Mouse (Mus musculus) CH12.LX (cell line): ENCODE results near the gene Cdh4. TPM values are rescaled to one million over a fixed set of nuclear protein-coding genes. Genes with fewer than 3 reads are reported as not detected.

Experiments used
- DNase-seq: peaks from one replicate; pipeline ENCODE4 v3.0.0-alpha.2; 2013; ENCODE audit errors: extremely low read depth
- H3K27ac ChIP-seq: 2 replicates; pipeline ENCODE4 v1.5.1; 2012; ENCODE audit warnings: low read depth, mild to moderate bottlenecking, control low read depth, moderate library complexity; ENCODE audit not compliant: insufficient read depth
- H3K27me3 ChIP-seq: replicated peaks from 2 replicates; pipeline ENCODE3; 2012; ENCODE audit warnings: inconsistent platforms
- H3K36me3 ChIP-seq, 2 experiments: replicated peaks in 1 of 2; 2 replicates each; pipeline versions ENCODE3 to v1.6.1; 2012; ENCODE audit warnings: inconsistent platforms in 1 of 2, low read length in 1 of 2, mild to moderate bottlenecking in 1 of 2, mixed read lengths in 1 of 2, moderate library complexity in 1 of 2; ENCODE audit not compliant: control insufficient read depth in 1 of 2, insufficient read depth in 1 of 2
- H3K4me1 ChIP-seq, 2 experiments: 2 replicates each; pipeline ENCODE4 v1.6.1; 2012; ENCODE audit warnings: inconsistent platforms in 1 of 2, moderate library complexity in 1 of 2; ENCODE audit not compliant: insufficient read depth in 2 of 2, control insufficient read depth in 1 of 2
- H3K4me2 ChIP-seq: 2 replicates; pipeline ENCODE4 v1.6.1; 2012; ENCODE audit warnings: low read depth, mild to moderate bottlenecking, control low read depth; ENCODE audit not compliant: poor library complexity, insufficient read depth, severe bottlenecking
- H3K4me3 ChIP-seq, 3 experiments: fragments of 150-350 bp in 1 of 3; sonication (generic) in 1 of 3; replicated peaks in 1 of 3; 2 replicates each; pipeline versions ENCODE3 to v1.5.1; 2011 to 2012; ENCODE audit warnings: low read depth in 2 of 3, low read length in 2 of 3, mild to moderate bottlenecking in 2 of 3, moderate library complexity in 2 of 3, control low read depth in 1 of 3, improper control_type of control experiment in 1 of 3, inconsistent platforms in 1 of 3, mixed read lengths in 1 of 3; ENCODE audit not compliant: poor library complexity in 1 of 3
- H3K79me2 ChIP-seq: replicated peaks from 2 replicates; pipeline ENCODE4 v1.6.1; 2012; ENCODE audit warnings: mild to moderate bottlenecking, moderate library complexity; ENCODE audit not compliant: control insufficient read depth, poor library complexity, insufficient read depth, severe bottlenecking; ENCODE audit errors: extremely low read depth
- H3K9ac ChIP-seq: 2 replicates; pipeline ENCODE4 v1.6.1; 2012; ENCODE audit warnings: low read depth, mild to moderate bottlenecking, control low read depth, moderate library complexity; ENCODE audit not compliant: insufficient read depth
- H3K9me3 ChIP-seq: replicated peaks from 2 replicates; pipeline ENCODE3; 2012; ENCODE audit warnings: low read length, inconsistent platforms, mixed read lengths
- BHLHE40 ChIP-seq: IDR thresholded peaks from 2 replicates; pipeline ENCODE4 v1.6.1; 2011; ENCODE audit warnings: mild to moderate bottlenecking, low read depth, low read length, improper control_type of control experiment
- CHD1 ChIP-seq: IDR thresholded peaks from 2 replicates; pipeline ENCODE4 v1.6.1; 2012; ENCODE audit warnings: low read depth, low read length, improper control_type of control experiment, inconsistent platforms
- CHD2 ChIP-seq: IDR thresholded peaks from 2 replicates; pipeline ENCODE4 v1.6.1; 2011; ENCODE audit warnings: low read length, improper control_type of control experiment
- CTCF ChIP-seq, 2 experiments: IDR thresholded peaks in 1 of 2; conservative IDR thresholded peaks in 1 of 2; 2 replicates each; pipeline ENCODE4 v1.5.1; 2011 to 2012; ENCODE audit warnings: low read depth in 2 of 2, low read length in 2 of 2, improper control_type of control experiment in 1 of 2, inconsistent platforms in 1 of 2, mild to moderate bottlenecking in 1 of 2, moderate library complexity in 1 of 2
- E2F4 ChIP-seq: IDR thresholded peaks from 2 replicates; pipeline ENCODE4 v1.6.1; 2011; ENCODE audit warnings: low read depth, low read length, improper control_type of control experiment; ENCODE audit not compliant: insufficient replicate concordance
- ELF1 ChIP-seq: IDR thresholded peaks from 2 replicates; pipeline ENCODE4 v1.6.1; 2014; ENCODE audit warnings: low read depth, mild to moderate bottlenecking, inconsistent platforms, low read length, improper control_type of control experiment
- EP300 ChIP-seq: IDR thresholded peaks from 2 replicates; pipeline ENCODE4 v1.6.1; 2011; ENCODE audit warnings: low read length, improper control_type of control experiment
- HCFC1 ChIP-seq: IDR thresholded peaks from 2 replicates; pipeline ENCODE4 v1.6.1; 2012; ENCODE audit warnings: low read depth, mild to moderate bottlenecking, inconsistent platforms, low read length, improper control_type of control experiment
- IRF4 ChIP-seq: IDR thresholded peaks from 2 replicates; pipeline ENCODE4 v1.6.1; 2014; ENCODE audit warnings: low read depth, mild to moderate bottlenecking, inconsistent platforms, low read length, improper control_type of control experiment
- MAZ ChIP-seq: IDR thresholded peaks from 2 replicates; pipeline ENCODE4 v1.6.1; 2012; ENCODE audit warnings: low read depth, mild to moderate bottlenecking, inconsistent platforms, low read length, improper control_type of control experiment, moderate library complexity
- MEF2A ChIP-seq: IDR thresholded peaks from 2 replicates; pipeline ENCODE4 v1.6.1; 2014; ENCODE audit warnings: low read depth, mild to moderate bottlenecking, inconsistent platforms, low read length, improper control_type of control experiment, borderline replicate concordance
- MXI1 ChIP-seq: IDR thresholded peaks from 2 replicates; pipeline ENCODE4 v1.6.1; 2011; ENCODE audit warnings: mild to moderate bottlenecking, low read depth, low read length, improper control_type of control experiment
- MYC ChIP-seq: IDR thresholded peaks from 2 replicates; pipeline ENCODE4 v1.6.1; 2011; ENCODE audit warnings: low read depth, mild to moderate bottlenecking, improper control_type of control experiment, low read length
- NELFE ChIP-seq: IDR thresholded peaks from 2 replicates; pipeline ENCODE4 v1.6.1; 2011; ENCODE audit warnings: low read depth, low read length, improper control_type of control experiment
- POLR2A ChIP-seq: IDR thresholded peaks from 2 replicates; pipeline ENCODE4 v1.6.1; 2011; ENCODE audit warnings: low read depth, mild to moderate bottlenecking, improper control_type of control experiment, low read length
- RAD21 ChIP-seq: IDR thresholded peaks from 2 replicates; pipeline ENCODE4 v1.6.1; 2011; ENCODE audit warnings: low read depth, mild to moderate bottlenecking, low read length, improper control_type of control experiment, moderate library complexity
- RCOR1 ChIP-seq: conservative IDR thresholded peaks from 2 replicates; pipeline ENCODE4 v1.6.1; 2012; ENCODE audit warnings: low read depth, mild to moderate bottlenecking, inconsistent platforms, low read length, improper control_type of control experiment
- SMC3 ChIP-seq: IDR thresholded peaks from 2 replicates; pipeline ENCODE4 v1.6.1; 2011; ENCODE audit warnings: low read depth, low read length, improper control_type of control experiment
- TBP ChIP-seq: conservative IDR thresholded peaks from 2 replicates; pipeline ENCODE4 v1.6.1; 2011; ENCODE audit warnings: low read depth, low read length, improper control_type of control experiment
- TCF12 ChIP-seq: IDR thresholded peaks from 2 replicates; pipeline ENCODE4 v1.6.1; 2014; ENCODE audit warnings: low read depth, mild to moderate bottlenecking, inconsistent platforms, low read length, improper control_type of control experiment
- UBTF ChIP-seq: IDR thresholded peaks from 2 replicates; pipeline ENCODE4 v1.6.1; 2012; ENCODE audit warnings: low read depth, mild to moderate bottlenecking, inconsistent platforms, low read length, improper control_type of control experiment, moderate library complexity
- USF1 ChIP-seq: IDR thresholded peaks from 2 replicates; pipeline ENCODE4 v1.6.1; 2014; ENCODE audit warnings: low read depth, mild to moderate bottlenecking, inconsistent platforms, low read length, improper control_type of control experiment
- USF2 ChIP-seq: conservative IDR thresholded peaks from 2 replicates; pipeline ENCODE4 v1.6.1; 2011; ENCODE audit warnings: low read depth, low read length, improper control_type of control experiment
- ZMIZ1 ChIP-seq: IDR thresholded peaks from 2 replicates; pipeline ENCODE4 v1.6.1; 2012; ENCODE audit warnings: low read depth, mild to moderate bottlenecking, inconsistent platforms, low read length, improper control_type of control experiment
- dilution Hi-C: fragments of 300-500 bp; cut with MboI; formaldehyde crosslinking; loops from 2 replicates; pipeline ENCODE4 v1.14.3; 2020; ENCODE audit warnings: low sequenced_read_pairs; ENCODE audit not compliant: extremely low pct_unique_long_range_greater_than_20kb, extremely low pct_ligation_motif_present
- in situ Hi-C: fragments of 300-500 bp; cut with MboI; formaldehyde crosslinking; loops from 3 replicates; pipeline ENCODE4 v1.14.3; 2019; ENCODE audit warnings: low sequenced_read_pairs, low pct_ligation_motif_present, low pct_unique_long_range_greater_than_20kb, mixed read lengths
- polyA plus RNA-seq: library from polyadenylated mRNA; unstranded; fragments of >175 nt; gene quantifications from 2 replicates; pipeline ENCODE4 v1.2.1, GENCODE M21; 2012; ENCODE audit warnings: low read depth; ENCODE audit not compliant: insufficient read length
- total RNA-seq, 2 experiments: library from RNA; depleted of rRNA; stranded (reverse); fragments of 300-350 nt in 1 of 2; fragments of >200 nt in 1 of 2; gene quantifications; 2 replicates each; pipeline ENCODE4 v1.2.3; 2012 to 2014

Gene Cdh4
- total and polyA plus RNA-seq, 3 experiments = not detected

- DNase-seq = no peak
- TF ChIP-seq MXI1 (no peak), IRF4 (no peak), POLR2A (no peak), TCF12 (no peak), EP300 (no peak), CHD2 (no peak), NELFE (no peak), MEF2A (no peak), RCOR1 (no peak), UBTF (no peak), E2F4 (no peak), RAD21 (no peak)
- Histone ChIP-seq H3K4me2 (no peak overlapping the region), H3K4me1 (peaks cover 0 to 25% of the 10 kb centered on the region in 2 experiments; a peak in 3 of 4 replicates), H3K9me3 (no peaks in the 10 kb centered on the region), H3K27me3 (no peaks in the 10 kb centered on the region), H3K4me3 (no peak overlapping the region), H3K36me3 (no peaks in the 10 kb centered on the region), H3K79me2 (no peaks in the 10 kb centered on the region), H3K9ac (no peak overlapping the region), H3K27ac (no peak overlapping the region)
- in situ Hi-C loops = no loop called here
- dilution Hi-C loops = no loop called here
These were observed 247.5 kb downstream of the Cdh4 start for GRCm38 (mm10) chr2:179689761-179690160.

GRCm38 (mm10) chr2:179690571-179690970 is 248.3 kb downstream of the Cdh4 start:
- Histone ChIP-seq H3K27ac (no peak overlapping the region), H3K4me2 (no peak overlapping the region), H3K4me3 (no peak overlapping the region), H3K9me3 (no peaks in the 10 kb centered on the region), H3K27me3 (no peaks in the 10 kb centered on the region), H3K79me2 (no peaks in the 10 kb centered on the region), H3K9ac (no peak overlapping the region), H3K4me1 (peaks cover 0 to 17% of the 10 kb centered on the region in 2 experiments; a peak in 3 of 4 replicates), H3K36me3 (no peaks in the 10 kb centered on the region)
- DNase-seq = no peak
- dilution Hi-C loops (no loop called here), in situ Hi-C loops (no loop called here)
- TF ChIP-seq RCOR1 = no peak
- no peak for TF ChIP-seq USF2
- no peak for TF ChIP-seq ELF1
- no peak for TF ChIP-seq MEF2A
- TF ChIP-seq BHLHE40 = no peak
- TF ChIP-seq RAD21 = no peak
- TF ChIP-seq MYC = no peak
- TF ChIP-seq E2F4 = no peak
- TF ChIP-seq MAZ = no peak
- no peak for TF ChIP-seq USF1
- TF ChIP-seq SMC3 = no peak
- no peak for TF ChIP-seq HCFC1
- TF ChIP-seq CTCF (conservative IDR thresholded peaks at IDR 0.05 in 1 of 2, IDR thresholded peaks at IDR 0.05 in 1 of 2; ENCODE audit: low read depth in 2 of 2, low read length in 2 of 2) = no peak
- no peak for TF ChIP-seq TBP
- TF ChIP-seq UBTF = no peak
- TF ChIP-seq CHD1 = no peak
- no peak for TF ChIP-seq ZMIZ1
